ENCODE assay signal across 14 mouse cellular contexts in genomic region chr7:73302501-73302900, GRCm38 (mm10).
DNase-seq lines count a peak whose midpoint lies in the region; ATAC-seq lines count a peak whose summit lies in the region.
"Had no signal": no experiment of that assay in that cellular context is flagged by ENCODE, and none has a peak within 500 bp of the region (broad histone marks: within the 10 kb centered on the region; RNA-seq: fewer than 3 reads in every experiment).

No protein-coding gene starts in this region.

- no peak for DNase-seq in frontal cortex, postnatal 25 days (ENCODE audit: low spot score in 2 of 2)
- DNase-seq in fibroblast of lung, adult 2 months (ENCODE audit: low read depth): peak; percentile 26
- no peak for DNase-seq in B cell, adult 2 months
- DNase-seq in spleen, adult 12 weeks (ENCODE audit: low spot score): no peak
- DNase-seq in lung, postnatal 14 days: no peak
- DNase-seq: adrenal gland, adult 8-10 months; cerebellum, adult 11 months; heart, postnatal 4 days; liver, embryonic 13.5 days; spleen, adult 18-20 months had no signal

- 32% methylated on average over 3 of the region's 3 CpGs for WGBS in hindbrain, embryonic 16.5 days
- WGBS in neural tube, embryonic 13.5 days: 41% methylated on average over 3 of the region's 3 CpGs

- no peak overlapping the region for H3K9ac ChIP-seq in hindbrain, embryonic 16.5 days (ENCODE audit: low read depth, low read length)
- no peak overlapping the region for H3K9ac ChIP-seq in neural tube, embryonic 13.5 days
- H3K9ac ChIP-seq: liver, embryonic 13.5 days had no signal

- H3K27me3 ChIP-seq in hindbrain, embryonic 16.5 days (replicated peaks; ENCODE audit: control insufficient read depth, insufficient read depth, low read length): no peaks in the 10 kb centered on the region
- H3K27me3 ChIP-seq in neural tube, embryonic 13.5 days: no peaks in the 10 kb centered on the region
- H3K27me3 ChIP-seq: liver, embryonic 13.5 days had no signal

- no peaks in the 10 kb centered on the region for H3K9me3 ChIP-seq in hindbrain, embryonic 16.5 days (ENCODE audit: control insufficient read depth, low read length)
- H3K9me3 ChIP-seq in neural tube, embryonic 13.5 days: no peaks in the 10 kb centered on the region
- H3K9me3 ChIP-seq: liver, embryonic 13.5 days had no signal

- peak overlapping the region; percentile 67 for H3K27ac ChIP-seq in hindbrain, embryonic 16.5 days (ENCODE audit: low read depth, low read length)
- H3K27ac ChIP-seq in neural tube, embryonic 13.5 days (replicated peaks): peak overlapping the region; percentile 72
- H3K27ac ChIP-seq: kidney, postnatal 0 days; liver, embryonic 13.5 days had no signal

- H3K36me3 ChIP-seq in hindbrain, embryonic 16.5 days (ENCODE audit: control insufficient read depth, insufficient read depth, low read length): no peaks in the 10 kb centered on the region
- no peaks in the 10 kb centered on the region for H3K36me3 ChIP-seq in neural tube, embryonic 13.5 days
- H3K36me3 ChIP-seq: liver, embryonic 13.5 days had no signal

- no peak overlapping the region for H3K4me3 ChIP-seq in hindbrain, embryonic 16.5 days (ENCODE audit: low read length)
- no peak overlapping the region for H3K4me3 ChIP-seq in neural tube, embryonic 13.5 days
- H3K4me3 ChIP-seq: liver, embryonic 13.5 days had no signal

- peak; percentile 59 for ATAC-seq in frontal cortex, adult (ENCODE audit: low TSS enrichment)
- peak; percentile 91 for ATAC-seq in hindbrain, embryonic 16.5 days
- ATAC-seq in neural tube, embryonic 13.5 days (ENCODE audit: low read depth): peak; percentile 86

- H3K4me2 ChIP-seq in hindbrain, embryonic 16.5 days (ENCODE audit: low read length): no peak overlapping the region
- no peak overlapping the region for H3K4me2 ChIP-seq in neural tube, embryonic 13.5 days
- H3K4me2 ChIP-seq: liver, embryonic 13.5 days had no signal

- H3K4me1 ChIP-seq in hindbrain, embryonic 16.5 days (ENCODE audit: control insufficient read depth, insufficient read depth, low read depth, low read length): peaks cover 15% of the 10 kb centered on the region
- H3K4me1 ChIP-seq in neural tube, embryonic 13.5 days (replicated peaks): peaks cover 52% of the 10 kb centered on the region
- H3K4me1 ChIP-seq: liver, embryonic 13.5 days had no signal
